Mouse (Mus musculus) left cerebral cortex, adult 2 months (tissue): ENCODE data around the gene Dgkg. TPM values are rescaled to one million over a fixed set of nuclear protein-coding genes. Genes with fewer than 3 reads are reported as not detected.

Experiments
- DNase-seq, 2 experiments: peaks; one replicate each; pipeline ENCODE4 v3.0.0; 2021 to 2022; ENCODE audit warnings: low spot score in 2 of 2, mixed read lengths in 1 of 2; ENCODE audit errors: extremely low spot score in 1 of 2
- H3K27ac ChIP-seq: fragments of 200-600 bp; 2 replicates; pipeline ENCODE4 v1.8.1; 2022
- H3K4me3 ChIP-seq: fragments of 200-600 bp; 2 replicates; pipeline ENCODE4 v1.8.1; 2022
- CTCF ChIP-seq: fragments of 200-600 bp; IDR thresholded peaks from 2 replicates; pipeline ENCODE4 v1.8.1; 2022; ENCODE audit warnings: antibody characterized with exemption, mild to moderate bottlenecking, moderate library complexity
- intact Hi-C: fragments of 180-260 bp; cut with DNase I; formaldehyde crosslinking; loops from one replicate; pipeline ENCODE4 v1.15.1; 2025
- total RNA-seq, 2 experiments: library from RNA; stranded (reverse); gene quantifications; 2 replicates each; pipeline ENCODE4 v1.2.3; 2021

The Dgkg gene
- total RNA-seq, 2 experiments from 2014 or later = 63.3 to 64.0 TPM

DNA sequence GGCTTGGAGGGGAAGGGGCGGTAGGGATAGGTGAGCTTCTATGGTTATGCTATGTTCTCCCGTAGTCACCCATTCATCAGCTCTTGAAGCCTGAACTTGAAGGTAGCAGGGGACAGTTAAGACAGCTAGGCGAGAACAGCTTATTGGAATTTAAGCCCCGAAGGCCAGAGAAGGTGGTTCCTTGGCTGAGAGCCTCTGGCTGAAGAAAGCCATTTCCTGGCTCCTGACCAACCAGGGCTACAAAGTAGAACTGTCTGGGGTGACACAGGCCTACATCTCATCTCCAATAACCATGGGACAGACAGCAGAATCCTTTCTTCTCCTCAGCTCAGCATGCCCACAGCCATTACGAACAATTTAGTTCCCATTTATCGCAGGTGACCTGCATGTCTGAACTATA, 125.2 kb downstream of the Dgkg start:
- Histone ChIP-seq H3K27ac (no peak overlapping the region), H3K4me3 (no peak overlapping the region)
- no peak for DNase-seq
- no peak for TF ChIP-seq CTCF
- intact Hi-C loops = no loop called here

DNA sequence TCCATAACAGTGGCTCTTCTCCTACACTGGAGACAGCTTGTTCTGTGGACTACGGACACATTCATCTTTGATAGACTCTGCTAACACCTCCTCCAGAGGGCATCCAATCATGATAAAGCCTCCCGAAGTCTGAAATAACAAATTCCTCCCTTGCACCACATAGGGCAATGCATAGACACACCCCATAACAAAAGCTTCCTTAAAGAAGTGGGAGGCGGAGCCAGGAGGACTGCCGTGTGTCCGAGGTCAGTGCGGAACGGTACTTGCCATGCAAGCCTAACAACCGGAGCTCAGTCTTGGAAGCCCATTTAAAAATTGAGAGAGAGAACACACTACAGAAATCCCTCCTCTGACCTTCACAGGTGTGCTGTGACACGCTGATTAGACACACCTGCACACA, 126.0 kb downstream of the Dgkg start:
- TF ChIP-seq CTCF = no peak
- intact Hi-C loops = no loop called here
- H3K4me3 ChIP-seq = no peak overlapping the region
- no peak for DNase-seq
- no peak overlapping the region for H3K27ac ChIP-seq

DNA sequence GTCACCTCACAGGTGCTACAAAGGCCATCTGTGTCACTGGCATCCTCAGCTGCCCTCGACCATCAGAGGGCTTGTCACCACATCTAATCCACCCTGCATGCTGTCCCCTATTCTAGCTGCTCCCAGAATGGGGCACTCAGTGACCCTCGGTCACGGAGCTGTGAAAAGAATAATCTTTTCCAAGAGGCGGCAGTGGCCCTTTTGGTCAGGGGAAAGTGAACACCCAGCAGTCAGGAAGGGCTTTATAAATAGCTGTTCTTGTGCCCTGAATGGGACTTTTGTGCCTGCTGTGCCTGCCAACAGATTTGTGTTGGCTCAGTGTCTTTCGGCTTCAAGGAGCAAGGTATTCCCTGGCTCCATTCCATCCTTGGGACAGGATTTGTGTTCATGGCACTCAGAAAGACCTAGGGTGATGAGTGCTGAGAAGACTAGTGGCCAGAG, 129.5 kb downstream of the Dgkg start:
- Histone ChIP-seq H3K27ac (no peak overlapping the region), H3K4me3 (no peak overlapping the region)
- intact Hi-C loops = no loop called here
- no peak for TF ChIP-seq CTCF
- DNase-seq = no peak

DNA sequence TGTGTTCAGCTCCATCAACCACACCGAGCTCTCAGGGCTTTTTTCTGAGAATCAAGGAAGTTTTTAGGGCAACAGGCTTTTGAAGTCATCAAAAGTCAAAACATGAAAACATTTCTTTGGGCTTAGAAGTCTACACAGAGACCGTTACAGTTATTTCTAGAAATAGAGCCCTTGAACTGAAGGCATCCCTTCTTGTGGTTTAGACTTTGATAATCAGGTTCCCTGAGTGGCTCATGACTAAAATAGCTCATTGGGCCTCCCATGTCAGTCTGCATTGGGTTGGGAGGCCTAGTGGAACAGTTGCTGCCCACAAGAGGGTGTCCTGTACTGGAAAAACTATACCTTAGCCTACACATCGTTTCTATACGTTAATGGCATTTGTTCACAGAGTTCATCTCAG, 130.6 kb downstream of the Dgkg start:
- no peak overlapping the region for H3K27ac ChIP-seq
- intact Hi-C loops = no loop called here
- no peak for DNase-seq
- no peak overlapping the region for H3K4me3 ChIP-seq
- TF ChIP-seq CTCF = no peak

DNA sequence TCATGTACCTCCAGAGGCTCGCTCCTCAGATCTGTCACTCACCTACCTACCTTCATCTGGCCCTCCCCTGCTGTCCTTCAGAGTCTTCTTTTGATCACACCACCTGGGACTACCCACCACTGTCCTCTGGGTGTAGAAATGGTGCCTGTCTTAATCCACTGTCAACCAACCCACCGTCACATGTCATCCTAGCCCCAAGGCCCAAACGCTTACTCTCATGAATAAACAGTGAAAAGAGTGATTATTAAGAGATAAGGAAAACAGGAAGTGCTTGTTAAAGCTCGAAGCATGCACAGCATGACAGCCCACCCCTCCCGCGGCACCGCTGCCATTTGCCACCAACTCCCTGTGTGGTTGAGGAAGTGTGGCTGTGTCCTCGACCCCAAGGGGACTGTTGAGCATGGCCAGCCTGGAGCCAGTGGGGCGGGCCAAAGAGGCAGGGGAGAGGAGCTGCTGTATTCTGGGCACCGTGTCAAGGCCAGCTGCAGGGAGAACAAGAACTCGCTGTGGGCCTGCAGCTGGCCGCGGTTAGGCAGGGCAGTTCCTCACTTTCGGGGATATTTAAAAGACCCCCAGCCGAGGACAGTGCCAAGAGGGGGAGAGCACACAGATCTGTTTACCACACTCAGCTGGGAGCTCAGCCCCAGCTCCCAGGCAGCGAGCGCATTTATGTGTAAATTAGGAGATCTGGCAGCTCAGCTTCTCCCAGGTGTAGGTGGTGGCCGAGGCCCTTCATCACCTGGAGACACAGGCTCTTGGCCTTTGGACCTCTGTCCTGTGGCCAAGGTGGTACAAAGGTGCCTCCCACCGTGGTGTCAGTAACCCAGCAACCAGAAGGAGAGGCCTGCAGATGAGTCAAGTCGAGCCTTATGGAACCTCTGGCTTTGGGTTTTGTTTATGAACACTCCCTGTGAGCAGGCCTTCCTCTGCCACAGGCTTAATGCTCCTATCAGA, 139.3 kb downstream of the Dgkg start:
- peak overlapping the region; percentile 47; the same call in 1 of the 2 replicates for H3K27ac ChIP-seq
- peak; percentile 46 to 73 for DNase-seq
- TF ChIP-seq CTCF = no peak
- intact Hi-C loops = no loop called here
- H3K4me3 ChIP-seq = no peak overlapping the region

DNA sequence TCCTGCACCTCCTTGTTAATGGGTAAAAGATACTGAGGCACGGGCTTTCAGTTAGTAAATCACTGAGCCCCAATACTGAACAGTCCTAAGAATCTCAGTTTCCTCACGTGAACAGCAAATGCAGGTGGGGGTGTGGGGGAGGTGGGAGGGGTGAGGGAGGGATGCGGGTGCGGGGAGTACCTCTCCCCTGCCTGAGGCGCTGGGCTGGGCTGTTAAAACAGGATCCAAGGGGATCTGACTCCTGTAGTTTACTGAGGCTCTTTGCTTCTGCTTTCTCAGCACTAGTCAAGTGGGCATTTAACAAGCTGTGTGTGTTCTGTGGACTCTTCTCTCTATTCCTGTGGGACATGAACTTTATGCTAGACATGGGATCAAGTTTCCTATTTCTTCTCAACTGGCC, 141.5 kb downstream of the Dgkg start:
- intact Hi-C loops = no loop called here
- Histone ChIP-seq H3K27ac (no peak overlapping the region), H3K4me3 (no peak overlapping the region)
- no peak for DNase-seq
- no peak for TF ChIP-seq CTCF

DNA sequence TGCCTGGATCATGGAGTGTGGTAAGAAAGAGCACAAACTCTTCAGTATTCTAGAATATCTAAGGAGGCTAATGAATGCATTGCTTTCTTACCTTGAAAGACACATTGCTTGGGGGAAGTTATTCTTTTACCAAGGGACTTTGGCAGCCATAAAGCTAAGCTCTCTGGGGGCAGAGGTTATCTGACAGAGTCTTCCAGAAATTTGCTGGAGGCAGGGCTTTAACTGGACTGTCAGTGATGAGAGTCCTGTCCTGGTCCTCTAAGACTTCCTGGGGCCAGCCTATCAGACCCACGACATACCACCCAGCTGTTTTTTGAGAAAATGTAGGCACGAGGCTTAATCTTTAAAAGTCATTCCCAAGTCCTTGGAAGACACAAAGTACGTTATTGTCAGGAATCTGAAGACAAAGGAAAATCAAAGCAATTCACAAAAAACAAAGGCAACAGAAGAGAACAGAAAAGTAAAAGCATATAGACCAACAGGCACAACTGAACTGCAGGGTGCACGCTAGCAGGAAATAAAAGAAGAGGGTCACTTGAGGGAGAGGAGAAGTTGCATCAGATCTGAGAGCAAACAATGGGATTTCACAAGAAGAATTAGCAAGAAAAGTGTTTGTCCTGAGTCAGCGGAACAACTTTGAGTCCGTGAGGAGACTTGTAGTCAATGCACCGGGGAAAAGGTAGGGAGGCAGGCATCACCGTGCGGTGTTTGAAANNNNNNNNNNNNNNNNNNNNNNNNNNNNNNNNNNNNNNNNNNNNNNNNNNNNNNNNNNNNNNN, 146.0 kb downstream of the Dgkg start:
- Histone ChIP-seq H3K27ac (no peak overlapping the region), H3K4me3 (no peak overlapping the region)
- DNase-seq = no peak
- no peak for TF ChIP-seq CTCF
- intact Hi-C loops = no loop called here

DNA sequence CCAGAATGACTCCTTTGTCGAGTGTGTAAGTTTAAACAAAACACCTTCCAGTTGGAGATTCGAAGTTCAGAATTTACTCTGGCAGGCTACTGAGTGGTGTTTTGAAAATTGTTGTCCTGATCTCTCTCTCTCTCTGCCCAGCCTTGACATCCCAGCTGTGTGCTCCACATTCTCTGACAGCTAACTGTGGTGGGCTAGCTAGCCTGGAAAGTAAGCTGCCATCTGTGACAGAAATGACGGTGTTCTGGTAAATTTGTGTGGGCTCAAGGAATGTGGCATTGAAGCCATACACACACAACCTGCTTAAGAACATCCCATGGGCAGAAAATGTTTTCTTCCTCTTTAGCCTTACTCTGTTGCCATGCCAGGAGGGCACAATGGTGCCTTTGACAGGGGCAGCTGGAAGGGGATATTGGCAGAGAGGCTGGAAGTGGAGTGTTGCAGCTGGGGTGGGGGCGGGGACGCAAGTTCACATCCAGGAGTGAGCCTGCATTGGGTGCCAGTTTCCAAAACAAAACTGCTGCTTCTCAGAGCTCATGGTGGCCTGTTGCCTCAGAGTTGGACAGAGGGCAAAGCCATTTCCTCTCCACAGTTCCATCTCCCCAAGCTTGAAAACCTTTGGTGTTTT, 148.0 kb downstream of the Dgkg start:
- DNase-seq = no peak
- H3K27ac ChIP-seq = peak overlapping the region; percentile 29; the same call in 1 of the 2 replicates
- intact Hi-C loops = loop anchor here (2.0 kb wide), 1 partner anchor 68 kb away; no protein-coding TSS in a partner anchor

DNA sequence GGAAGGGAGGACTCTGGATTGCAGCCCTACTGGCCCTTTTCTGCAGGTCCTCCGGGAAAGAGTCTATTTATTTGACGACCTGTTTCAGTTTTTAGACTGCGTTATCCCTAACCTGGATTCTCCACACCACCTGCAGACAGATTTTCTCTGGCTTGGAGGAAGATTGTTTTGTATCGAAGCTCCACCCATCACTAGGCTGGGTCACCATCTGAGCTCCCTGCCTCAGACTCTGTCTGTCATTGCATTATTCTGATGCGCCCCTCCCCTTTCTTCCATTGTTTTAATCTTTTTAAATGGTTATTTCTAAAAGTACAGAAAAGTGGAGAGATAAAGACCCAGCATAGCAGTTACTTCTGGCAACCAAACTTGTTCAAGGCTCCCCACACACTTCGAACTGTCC, 151.4 kb downstream of the Dgkg start:
- intact Hi-C loops = no loop called here
- H3K27ac ChIP-seq = peak overlapping the region; percentile 75
- no peak for DNase-seq
- no peak overlapping the region for H3K4me3 ChIP-seq
- no peak for TF ChIP-seq CTCF

More for the DNA sequence above, 148.0 kb downstream of the Dgkg start:
- H3K4me3 ChIP-seq = no peak overlapping the region
- no peak for TF ChIP-seq CTCF

DNA sequence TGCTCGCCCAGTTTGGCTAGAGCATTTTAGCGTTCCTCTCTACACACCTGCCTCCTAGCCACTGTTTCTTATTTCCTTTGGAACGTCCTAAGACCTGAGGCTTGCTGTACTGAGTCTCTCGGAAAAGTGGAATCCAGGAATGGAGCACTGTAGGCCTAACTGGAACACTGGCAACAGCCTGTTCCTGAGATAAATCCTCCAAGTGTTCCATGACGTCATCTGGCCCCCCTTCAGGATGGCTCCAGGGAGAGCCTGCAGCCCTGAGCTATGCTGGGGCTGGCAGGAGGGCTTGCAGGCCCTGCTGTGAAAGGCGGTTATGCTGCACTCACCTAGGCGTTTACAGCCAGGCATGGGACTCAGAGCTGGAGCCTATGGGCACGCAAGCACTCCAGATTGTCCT, 152.2 kb downstream of the Dgkg start:
- H3K4me3 ChIP-seq = no peak overlapping the region
- DNase-seq = peak; percentile 39 to 46
- peak overlapping the region; percentile 75 for H3K27ac ChIP-seq
- TF ChIP-seq CTCF = no peak
- intact Hi-C loops = no loop called here

DNA sequence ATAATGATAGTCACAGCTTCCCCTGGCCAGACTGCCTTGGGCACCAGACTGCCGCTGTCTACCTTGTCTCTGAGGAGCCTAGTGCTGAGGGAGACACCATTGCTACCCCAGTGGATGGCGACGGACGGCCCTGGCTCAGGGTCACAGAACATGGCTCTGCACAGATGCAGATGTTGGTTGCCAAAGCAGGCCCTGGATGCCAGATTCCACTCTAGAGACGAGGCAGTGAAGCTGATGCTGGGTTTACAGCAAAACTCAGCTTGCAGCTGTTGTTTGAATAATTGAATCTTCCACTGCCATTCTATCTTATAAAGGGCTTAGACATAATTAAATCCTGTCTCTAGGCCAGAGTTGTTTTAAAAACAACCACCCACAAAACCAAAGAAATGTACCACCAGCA, 153.0 kb downstream of the Dgkg start:
- TF ChIP-seq CTCF = no peak
- Histone ChIP-seq H3K27ac (peak overlapping the region; percentile 29; the same call in 1 of the 2 replicates), H3K4me3 (no peak overlapping the region)
- DNase-seq = no peak
- intact Hi-C loops = no loop called here

DNA sequence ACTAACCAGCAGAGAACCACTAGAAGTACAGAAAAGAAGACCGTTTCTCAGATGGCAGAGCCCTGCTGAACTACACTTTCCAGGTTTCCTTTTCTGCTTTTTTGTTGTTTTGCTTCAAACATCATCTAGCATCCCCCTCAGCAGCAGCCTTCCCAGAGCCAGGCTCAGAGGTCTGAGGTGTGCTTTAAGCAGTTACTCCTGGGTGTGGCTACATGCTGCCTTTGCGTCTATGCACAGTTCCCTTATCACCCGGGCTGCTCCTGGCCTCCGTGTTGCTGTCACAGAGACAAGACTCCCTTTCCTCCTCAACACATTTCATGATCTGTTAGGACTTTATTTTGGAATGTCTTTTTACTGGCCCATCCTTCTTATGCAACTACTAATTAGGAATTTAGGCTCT, 153.6 kb downstream of the Dgkg start:
- intact Hi-C loops = no loop called here
- no peak overlapping the region for H3K4me3 ChIP-seq
- no peak for DNase-seq
- TF ChIP-seq CTCF = no peak
- H3K27ac ChIP-seq = no peak overlapping the region
